Mouse (Mus musculus): ENCODE data around the gene Lpcat2. TPM values are rescaled to one million over a fixed set of nuclear protein-coding genes. Genes with fewer than 3 reads are reported as not detected.

The Lpcat2 gene
- polyA plus RNA-seq, 1 experiment: 0.25 TPM

DNA sequence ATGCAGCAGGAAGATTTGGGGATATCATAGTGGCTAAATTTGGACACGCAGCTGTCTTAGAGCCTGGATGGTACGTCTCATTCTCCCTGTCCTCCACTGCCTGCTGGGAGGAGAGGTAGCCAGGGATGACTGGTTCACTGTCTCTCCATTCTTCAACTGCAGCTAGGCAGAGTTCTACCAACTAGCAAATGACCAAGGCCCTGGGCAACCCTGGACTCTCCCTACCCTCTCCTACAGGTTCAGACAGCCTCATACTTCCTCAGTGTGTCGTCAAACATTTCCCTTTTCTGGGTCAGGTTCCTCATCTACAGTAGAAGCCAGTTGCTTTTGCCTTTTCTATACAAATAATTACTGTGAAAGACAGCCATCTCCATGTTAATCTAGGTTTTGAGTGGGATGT, 466 bp upstream of the Lpcat2 start:
- Histone ChIP-seq H3K4me3 (ENCODE audit: control insufficient read depth, low read depth, low read length) (no peak overlapping the region), H3K27me3 (ENCODE audit: control insufficient read depth, insufficient read depth, low read length) (no peaks in the 10 kb centered on the region), H3K27ac (ENCODE audit: control insufficient read depth, insufficient read depth, low read depth, low read length) (no peak overlapping the region), H3K36me3 (ENCODE audit: control insufficient read depth, insufficient read depth, low read length) (no peaks in the 10 kb centered on the region), H3K4me1 (ENCODE audit: control insufficient read depth, insufficient read depth, low read length) (peaks cover 7% of the 10 kb centered on the region)
- TF ChIP-seq POLR2A (IDR thresholded peaks at IDR 0.05; ENCODE audit: control insufficient read depth, low read depth, low read length): no peak
- no peak for TF ChIP-seq CTCF (IDR thresholded peaks at IDR 0.05; ENCODE audit: control insufficient read depth, insufficient read depth, insufficient replicate concordance, low read depth, low read length)

DNA sequence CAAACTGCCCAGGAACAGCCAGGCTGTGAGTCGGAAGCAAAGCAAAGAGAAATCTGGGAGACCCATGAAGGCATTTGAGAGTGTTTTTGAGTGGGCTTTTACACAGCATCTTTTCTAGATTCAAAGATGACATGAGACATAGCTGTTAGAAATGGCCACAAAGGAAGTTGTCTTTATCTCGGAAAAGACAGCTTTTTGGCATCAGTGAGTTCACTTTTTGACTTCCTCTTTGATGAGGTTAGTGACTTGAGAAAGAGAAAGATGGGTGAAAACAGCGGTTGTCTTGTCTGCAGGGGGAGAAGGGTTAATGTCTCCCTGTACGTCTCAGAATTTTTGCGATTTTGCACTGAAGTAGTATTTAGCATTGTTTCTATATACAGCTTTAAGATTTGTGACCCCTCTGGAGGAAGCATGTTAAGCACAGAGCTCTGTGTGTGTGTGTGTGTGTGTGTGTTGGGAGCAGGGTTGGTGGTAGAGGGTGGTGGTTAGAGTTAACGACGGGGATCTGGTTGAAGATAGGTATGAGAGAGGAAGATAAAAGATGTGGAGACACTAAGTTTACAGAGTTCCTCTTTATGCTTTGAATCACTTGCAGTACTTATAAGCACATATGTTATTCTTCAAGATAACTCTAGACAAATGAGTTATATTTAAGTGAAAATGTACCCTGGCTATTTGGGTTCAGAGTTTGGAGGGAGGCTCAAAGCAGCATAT, 1.3 kb downstream of the Lpcat2 start:
- Histone ChIP-seq H3K4me3 (ENCODE audit: control insufficient read depth, low read depth, low read length) (no peak overlapping the region), H3K27me3 (ENCODE audit: control insufficient read depth, insufficient read depth, low read length) (no peaks in the 10 kb centered on the region), H3K27ac (ENCODE audit: control insufficient read depth, insufficient read depth, low read depth, low read length) (no peak overlapping the region), H3K4me1 (ENCODE audit: control insufficient read depth, insufficient read depth, low read length) (peaks cover 7% of the 10 kb centered on the region), H3K36me3 (ENCODE audit: control insufficient read depth, insufficient read depth, low read length) (no peaks in the 10 kb centered on the region)
- TF ChIP-seq POLR2A (IDR thresholded peaks at IDR 0.05; ENCODE audit: control insufficient read depth, low read depth, low read length) (no peak), CTCF (IDR thresholded peaks at IDR 0.05; ENCODE audit: control insufficient read depth, insufficient read depth, insufficient replicate concordance, low read depth, low read length) (no peak)

DNA sequence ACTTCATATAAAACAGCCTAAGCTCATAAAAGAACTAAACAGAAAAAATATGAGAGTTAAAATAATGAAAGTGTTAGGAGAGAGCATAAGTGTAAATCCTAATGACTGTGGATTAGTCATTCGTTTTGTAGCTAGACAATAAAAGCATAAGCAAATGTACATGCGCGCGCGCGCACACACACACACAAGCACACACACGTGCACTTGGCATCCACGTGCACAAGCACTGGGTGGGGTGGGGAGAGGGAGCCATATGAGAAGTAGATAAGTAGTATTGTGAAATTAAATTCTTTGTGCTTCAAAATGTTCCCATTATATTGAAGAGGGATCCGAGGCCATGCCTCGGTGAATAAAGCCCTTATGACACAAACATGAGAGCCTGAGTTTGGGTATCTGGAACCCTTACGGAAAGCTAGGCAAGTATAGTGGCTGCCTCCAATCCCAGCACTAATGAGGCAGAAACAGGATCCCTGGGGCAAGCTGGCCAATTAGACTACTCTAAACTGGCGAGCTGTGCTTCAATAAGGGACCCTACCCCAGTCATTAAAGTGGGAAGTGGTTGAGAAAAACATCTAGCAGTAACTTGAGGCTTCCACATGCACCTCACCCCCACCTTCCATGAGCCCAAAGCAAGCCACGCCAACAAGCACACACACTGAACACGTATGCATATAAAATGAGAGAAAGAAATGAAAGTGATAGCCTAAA, 3.5 kb downstream of the Lpcat2 start:
- no peaks in the 10 kb centered on the region for H3K27me3 ChIP-seq (ENCODE audit: control insufficient read depth, insufficient read depth, low read length)
- H3K4me3 ChIP-seq (ENCODE audit: control insufficient read depth, low read depth, low read length): no peak overlapping the region
- peaks cover 7% of the 10 kb centered on the region for H3K4me1 ChIP-seq (ENCODE audit: control insufficient read depth, insufficient read depth, low read length)
- H3K36me3 ChIP-seq (ENCODE audit: control insufficient read depth, insufficient read depth, low read length): no peaks in the 10 kb centered on the region
- TF ChIP-seq POLR2A (IDR thresholded peaks at IDR 0.05; ENCODE audit: control insufficient read depth, low read depth, low read length) (no peak), CTCF (IDR thresholded peaks at IDR 0.05; ENCODE audit: control insufficient read depth, insufficient read depth, insufficient replicate concordance, low read depth, low read length) (no peak)
- H3K27ac ChIP-seq (ENCODE audit: control insufficient read depth, insufficient read depth, low read depth, low read length): no peak overlapping the region

DNA sequence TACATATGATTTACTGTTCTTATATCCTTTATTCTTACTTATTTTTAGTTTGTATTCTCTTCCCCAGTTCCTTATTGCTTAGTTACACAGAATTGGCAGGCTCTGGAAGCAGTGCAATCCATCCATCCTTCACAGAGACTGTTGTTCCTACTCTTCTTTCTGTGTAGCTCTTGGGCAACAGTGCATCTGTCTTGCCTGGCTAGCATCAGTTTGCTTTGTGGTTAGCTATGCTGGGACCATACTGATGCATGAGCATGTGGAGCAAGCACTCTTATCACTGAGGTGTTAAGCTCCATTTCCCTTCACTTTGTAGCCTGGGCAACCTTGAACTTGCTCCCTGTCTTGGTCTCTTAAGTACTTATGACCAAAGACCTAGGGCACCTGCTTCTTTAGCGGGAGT, 6.8 kb downstream of the Lpcat2 start:
- TF ChIP-seq POLR2A (IDR thresholded peaks at IDR 0.05; ENCODE audit: control insufficient read depth, low read depth, low read length): no peak
- no peak for TF ChIP-seq CTCF (IDR thresholded peaks at IDR 0.05; ENCODE audit: control insufficient read depth, insufficient read depth, insufficient replicate concordance, low read depth, low read length)
- Histone ChIP-seq H3K4me3 (ENCODE audit: control insufficient read depth, low read depth, low read length) (no peak overlapping the region), H3K27me3 (ENCODE audit: control insufficient read depth, insufficient read depth, low read length) (no peaks in the 10 kb centered on the region), H3K27ac (ENCODE audit: control insufficient read depth, insufficient read depth, low read depth, low read length) (no peak overlapping the region), H3K4me1 (ENCODE audit: control insufficient read depth, insufficient read depth, low read length) (no peaks in the 10 kb centered on the region), H3K36me3 (ENCODE audit: control insufficient read depth, insufficient read depth, low read length) (no peaks in the 10 kb centered on the region)

DNA sequence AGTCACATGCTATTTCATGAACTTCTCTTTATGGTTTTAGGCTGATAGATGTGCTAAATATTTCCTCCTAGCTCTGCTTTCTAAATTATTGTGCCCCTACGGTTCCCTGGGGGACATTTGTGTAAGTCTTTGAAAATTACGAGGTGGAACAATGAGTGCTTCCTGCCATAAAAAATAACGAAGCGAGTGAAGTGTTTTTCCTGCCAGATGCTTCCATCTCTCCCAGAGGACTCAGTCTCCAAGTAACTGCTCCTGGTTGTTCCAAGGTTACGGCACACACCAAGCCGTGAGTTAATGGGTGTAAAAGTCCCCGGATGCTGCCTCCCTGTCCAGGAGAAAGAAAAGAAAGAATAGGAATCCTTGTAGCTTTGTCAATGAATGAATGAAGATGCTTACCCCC, 15.1 kb downstream of the Lpcat2 start:
- Histone ChIP-seq H3K27ac (ENCODE audit: control insufficient read depth, insufficient read depth, low read depth, low read length) (no peak overlapping the region), H3K4me1 (ENCODE audit: control insufficient read depth, insufficient read depth, low read length) (no peaks in the 10 kb centered on the region), H3K36me3 (ENCODE audit: control insufficient read depth, insufficient read depth, low read length) (no peaks in the 10 kb centered on the region), H3K4me3 (ENCODE audit: control insufficient read depth, low read depth, low read length) (no peak overlapping the region), H3K27me3 (ENCODE audit: control insufficient read depth, insufficient read depth, low read length) (no peaks in the 10 kb centered on the region)
- no peak for TF ChIP-seq CTCF (IDR thresholded peaks at IDR 0.05; ENCODE audit: control insufficient read depth, insufficient read depth, insufficient replicate concordance, low read depth, low read length)
- TF ChIP-seq POLR2A (IDR thresholded peaks at IDR 0.05; ENCODE audit: control insufficient read depth, low read depth, low read length): no peak

DNA sequence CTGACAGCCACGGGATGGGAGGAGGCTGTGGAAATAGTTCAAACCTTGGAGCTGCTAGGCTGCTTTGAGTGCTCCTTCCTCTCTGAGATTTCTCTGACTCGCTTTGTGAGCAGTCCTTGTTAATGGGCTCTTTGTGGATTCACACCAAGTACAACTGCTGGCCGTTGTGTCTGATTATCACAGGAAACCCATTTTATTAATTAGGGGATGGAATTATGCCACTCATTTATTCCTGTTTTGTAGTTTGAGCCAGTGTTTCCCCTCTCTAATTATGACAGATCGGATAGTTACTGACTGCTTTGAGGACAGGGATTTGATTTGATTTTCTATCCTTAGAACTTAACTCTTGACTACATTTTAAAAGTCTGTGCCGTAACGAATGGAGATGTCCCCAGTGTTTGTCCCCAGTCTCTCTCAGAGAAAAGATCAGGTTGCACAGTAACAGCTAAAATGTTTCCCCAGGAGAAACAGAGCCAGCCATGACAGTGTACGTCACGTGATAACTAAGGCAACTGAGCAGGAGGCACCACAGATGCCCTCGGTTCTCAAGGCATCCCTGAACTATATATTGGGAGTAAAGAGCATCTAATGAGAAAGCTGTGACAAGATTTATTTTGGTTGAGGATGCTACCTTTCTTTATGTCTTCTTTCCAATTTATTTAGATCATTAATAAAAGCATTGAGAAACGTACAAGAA, 17.1 kb downstream of the Lpcat2 start:
- Histone ChIP-seq H3K27me3 (ENCODE audit: control insufficient read depth, insufficient read depth, low read length) (no peaks in the 10 kb centered on the region), H3K4me1 (ENCODE audit: control insufficient read depth, insufficient read depth, low read length) (no peaks in the 10 kb centered on the region), H3K36me3 (ENCODE audit: control insufficient read depth, insufficient read depth, low read length) (no peaks in the 10 kb centered on the region), H3K27ac (ENCODE audit: control insufficient read depth, insufficient read depth, low read depth, low read length) (no peak overlapping the region), H3K4me3 (ENCODE audit: control insufficient read depth, low read depth, low read length) (no peak overlapping the region)
- TF ChIP-seq POLR2A (IDR thresholded peaks at IDR 0.05; ENCODE audit: control insufficient read depth, low read depth, low read length): no peak
- TF ChIP-seq CTCF (IDR thresholded peaks at IDR 0.05; ENCODE audit: control insufficient read depth, insufficient read depth, insufficient replicate concordance, low read depth, low read length): no peak

DNA sequence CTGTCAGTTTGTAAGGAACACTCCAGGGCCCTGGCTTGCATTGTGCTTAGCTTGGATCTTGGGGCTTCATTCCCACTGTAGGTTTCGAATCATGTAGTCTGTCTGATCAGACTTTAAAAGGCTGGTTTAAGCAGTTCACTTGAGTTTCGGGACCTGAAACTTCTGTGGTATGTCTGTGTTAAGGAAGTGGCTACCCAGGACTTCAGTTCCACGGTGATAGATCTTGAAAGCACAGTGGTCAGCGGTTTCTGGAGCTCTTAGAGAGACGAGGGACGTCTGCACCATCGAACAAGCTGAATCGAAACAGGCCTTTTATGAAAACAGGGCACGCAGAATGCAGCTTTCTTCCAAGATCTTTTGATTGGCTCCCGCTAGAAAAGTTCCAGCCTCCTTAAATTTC, 20.7 kb downstream of the Lpcat2 start:
- no peaks in the 10 kb centered on the region for H3K4me1 ChIP-seq (ENCODE audit: control insufficient read depth, insufficient read depth, low read length)
- no peaks in the 10 kb centered on the region for H3K27me3 ChIP-seq (ENCODE audit: control insufficient read depth, insufficient read depth, low read length)
- H3K4me3 ChIP-seq (ENCODE audit: control insufficient read depth, low read depth, low read length): no peak overlapping the region
- no peak overlapping the region for H3K27ac ChIP-seq (ENCODE audit: control insufficient read depth, insufficient read depth, low read depth, low read length)
- H3K36me3 ChIP-seq (ENCODE audit: control insufficient read depth, insufficient read depth, low read length): no peaks in the 10 kb centered on the region
- TF ChIP-seq CTCF (IDR thresholded peaks at IDR 0.05; ENCODE audit: control insufficient read depth, insufficient read depth, insufficient replicate concordance, low read depth, low read length) (no peak), POLR2A (IDR thresholded peaks at IDR 0.05; ENCODE audit: control insufficient read depth, low read depth, low read length) (no peak)

Measured in testis, adult 2 months (tissue).